Mouse (Mus musculus): Measurements from ENCODE around the gene Taf1. TPM values are rescaled to one million over a fixed set of nuclear protein-coding genes. Genes with fewer than 3 reads are reported as not detected.
A peak's percentile ranks its signal among the peaks of the same experiment; 100 is the strongest.

Gene Taf1
- polyA plus RNA-seq, 1 experiment from 2014 or later: 19.7 TPM

DNA sequence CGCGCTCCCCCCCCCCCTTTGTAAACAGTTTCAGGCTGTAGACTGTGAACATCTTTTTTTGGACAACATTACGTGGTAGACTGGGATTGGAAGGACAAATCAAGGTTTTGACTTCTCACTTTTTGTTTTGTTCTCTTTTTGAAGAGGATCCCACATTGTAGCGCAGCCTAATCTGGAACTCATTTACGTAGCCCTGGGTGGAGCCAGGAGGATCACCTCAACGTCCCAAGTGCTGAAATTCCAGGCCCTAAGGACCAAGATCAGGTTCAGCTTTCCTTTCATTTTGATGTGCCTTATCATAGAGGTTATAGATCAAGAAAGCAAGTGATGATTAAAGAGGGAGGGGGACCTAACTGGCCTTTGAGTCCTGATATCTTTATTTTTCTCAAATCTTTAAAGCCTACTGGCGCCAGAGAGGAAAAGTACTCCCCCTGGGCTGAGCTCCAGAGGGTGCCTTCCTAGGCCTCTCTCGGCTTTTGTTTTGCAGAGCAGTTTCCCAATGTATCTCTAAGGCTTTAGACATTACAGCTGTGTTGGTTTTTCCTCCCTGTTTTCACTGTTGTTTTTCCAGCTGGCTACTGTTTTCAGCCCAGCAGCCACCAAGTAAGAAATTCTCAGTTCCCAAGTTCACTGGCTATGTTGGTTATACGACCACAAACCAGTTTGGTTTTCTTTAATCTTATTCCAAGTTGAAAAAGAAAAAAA, 104.4 kb downstream of the Taf1 start:
- ATAC-seq (replicated peaks): no peak
- H3K9ac ChIP-seq: no peak overlapping the region
- no peak overlapping the region for H3K4me2 ChIP-seq
- H3K36me3 ChIP-seq (replicated peaks): no peaks in the 10 kb centered on the region
- no peak overlapping the region for H3K4me3 ChIP-seq
- no peaks in the 10 kb centered on the region for H3K9me3 ChIP-seq
- WGBS: 34% methylated on average over 9 of the region's 9 CpGs
- H3K27me3 ChIP-seq (replicated peaks): peaks cover 6% of the 10 kb centered on the region; the same call in 1 of the 2 replicates
- no peak overlapping the region for H3K27ac ChIP-seq
- no peaks in the 10 kb centered on the region for H3K4me1 ChIP-seq

DNA sequence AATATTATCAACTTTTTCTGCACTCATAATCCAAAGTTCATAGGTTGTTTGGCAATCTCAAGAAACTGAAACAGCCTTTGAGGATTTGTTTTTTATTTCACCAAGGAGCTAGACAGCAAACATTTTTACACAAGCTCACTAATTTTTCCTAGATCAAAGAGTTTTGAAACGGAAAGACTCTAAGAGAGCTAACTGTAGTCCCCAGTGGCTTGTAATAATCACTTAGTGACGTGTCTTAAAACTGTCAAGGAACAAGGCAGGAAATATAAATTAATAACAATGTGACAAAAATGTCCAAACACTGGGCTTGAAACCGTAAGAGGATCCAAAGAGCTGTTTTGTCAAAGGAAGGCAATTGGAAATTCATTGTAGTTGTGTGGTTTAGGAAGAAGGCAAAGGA, 106.3 kb downstream of the Taf1 start:
- 29% methylated on average over 3 of the region's 3 CpGs for WGBS
- H3K4me2 ChIP-seq: peak overlapping the region; percentile 46
- no peak overlapping the region for H3K9ac ChIP-seq
- no peak for ATAC-seq (replicated peaks)
- H3K27me3 ChIP-seq (replicated peaks): peaks cover 6% of the 10 kb centered on the region; the same call in 1 of the 2 replicates
- H3K36me3 ChIP-seq (replicated peaks): no peaks in the 10 kb centered on the region
- no peaks in the 10 kb centered on the region for H3K9me3 ChIP-seq
- H3K27ac ChIP-seq: peak overlapping the region; percentile 23; the same call in 1 of the 2 replicates
- peaks cover 7% of the 10 kb centered on the region for H3K4me1 ChIP-seq
- H3K4me3 ChIP-seq: peak overlapping the region; percentile 69

DNA sequence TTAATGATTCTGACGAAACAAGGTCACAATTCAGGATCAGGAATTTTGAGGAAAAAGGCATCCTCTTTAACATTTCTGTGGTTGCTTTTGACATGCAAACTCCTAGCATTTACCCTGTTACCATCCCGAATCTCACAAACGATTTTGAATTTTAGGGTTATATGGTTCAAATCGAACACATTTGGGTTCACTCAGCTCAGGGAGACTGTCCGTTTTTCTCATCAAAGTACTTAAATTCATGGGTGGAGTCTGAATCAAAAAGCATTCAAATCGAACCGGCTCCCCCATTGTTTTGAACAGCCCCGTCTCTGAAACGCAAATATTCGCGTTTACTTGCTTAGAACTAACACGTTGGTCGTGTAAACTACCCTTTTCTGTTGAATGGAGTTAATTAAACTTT, 106.8 kb downstream of the Taf1 start:
- Histone ChIP-seq H3K4me2 (peak overlapping the region; percentile 46), H3K9ac (no peak overlapping the region), H3K4me1 (peaks cover 9% of the 10 kb centered on the region), H3K27ac (peak overlapping the region; percentile 23; the same call in 1 of the 2 replicates), H3K9me3 (no peaks in the 10 kb centered on the region), H3K4me3 (peak overlapping the region; percentile 69), H3K27me3 (replicated peaks) (peaks cover 6% of the 10 kb centered on the region; the same call in 1 of the 2 replicates), H3K36me3 (replicated peaks) (no peaks in the 10 kb centered on the region)
- 0 out of 2 replicates have a peak, but pooled peaks have one; percentile 2 for ATAC-seq (replicated peaks)
- 27% methylated on average over 13 of the region's 13 CpGs for WGBS

DNA sequence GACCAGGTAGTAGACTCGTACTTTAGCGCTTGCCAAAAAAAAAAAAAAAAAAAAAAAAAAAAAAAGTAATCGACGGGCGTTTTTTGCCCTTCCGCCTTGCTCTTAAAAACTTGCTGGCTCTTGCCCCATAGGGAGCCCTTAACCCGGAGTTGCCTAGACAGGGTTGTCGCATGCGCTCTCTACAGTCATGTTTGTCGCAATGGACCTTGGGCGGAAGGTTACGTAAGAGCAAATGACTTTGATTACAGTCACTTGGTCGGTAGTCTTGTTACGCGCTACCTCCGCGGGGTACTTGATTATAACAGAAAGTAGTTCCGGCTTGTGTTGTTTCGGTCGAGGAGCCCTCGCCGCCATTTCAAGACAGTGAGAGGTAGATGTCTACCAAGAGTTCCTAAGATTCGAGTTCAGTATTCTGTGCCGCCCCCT, 107.2 kb downstream of the Taf1 start, which contains the start of gene Ogt:
Gene Ogt (plus strand): TSS at position 320 of the 426 bp plus-strand sequence.
- Histone ChIP-seq H3K27me3 (replicated peaks) (peaks cover 6% of the 10 kb centered on the region; the same call in 1 of the 2 replicates), H3K4me2 (peak within 1 kb of the TSS; percentile 54), H3K27ac (peak within 1 kb of the TSS; percentile 88), H3K9ac (peak within 1 kb of the TSS; percentile 76), H3K9me3 (no peaks in the 10 kb centered on the region), H3K36me3 (replicated peaks) (no peaks in the 10 kb centered on the region), H3K4me1 (peaks cover 9% of the 10 kb centered on the region), H3K4me3 (peak within 1 kb of the TSS; percentile 69)
- WGBS: 21% methylated on average over 24 of the region's 24 CpGs
- peak; percentile 95 for ATAC-seq (replicated peaks)

DNA sequence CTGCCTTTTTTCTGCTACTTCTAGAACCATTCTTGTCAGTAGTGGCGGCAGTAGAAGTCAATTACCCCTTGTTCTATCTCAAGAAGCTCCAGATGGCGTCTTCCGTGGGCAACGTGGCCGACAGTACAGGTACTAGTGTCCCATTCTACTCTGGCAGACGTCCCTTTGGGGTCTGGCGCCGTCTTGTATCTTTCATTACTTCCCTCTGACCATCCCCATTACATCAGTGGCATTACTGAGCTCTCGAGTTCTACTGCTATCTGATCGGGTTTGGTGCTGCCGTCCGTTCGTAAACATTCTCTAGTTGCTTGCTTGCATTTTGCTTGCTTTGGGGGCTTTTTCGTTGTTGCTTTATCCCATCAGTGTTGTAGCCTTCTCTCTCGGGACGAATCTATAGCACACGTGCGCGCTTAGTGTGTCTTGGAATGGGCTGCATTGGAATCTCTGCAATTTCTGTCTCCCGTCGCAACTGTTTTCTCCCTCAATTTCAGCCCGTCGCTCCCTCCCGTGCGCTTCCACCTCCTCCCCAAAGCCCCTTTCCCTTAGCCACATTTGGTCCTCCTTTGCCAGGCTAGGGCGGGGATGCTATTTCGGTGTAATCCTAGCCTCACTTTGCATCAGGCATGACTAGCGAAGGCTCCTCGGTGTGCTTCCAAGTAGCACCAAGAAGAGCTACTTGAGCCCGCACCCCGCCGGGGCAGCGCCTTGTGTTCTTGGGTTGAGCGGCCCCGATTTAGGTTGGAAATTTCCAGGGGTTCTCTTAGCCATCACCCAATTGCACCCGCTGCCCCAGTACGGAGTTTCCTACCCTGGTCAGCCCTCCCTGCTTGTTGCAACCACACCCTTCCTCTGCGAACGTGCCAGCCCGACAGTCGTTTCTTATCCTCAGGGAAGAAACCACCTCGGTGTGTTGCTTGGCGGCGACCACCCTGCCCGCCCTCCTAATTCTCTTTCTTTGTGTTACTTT, 107.9 kb downstream of the Taf1 start:
- no peaks in the 10 kb centered on the region for H3K9me3 ChIP-seq
- peaks cover 6% of the 10 kb centered on the region; the same call in 1 of the 2 replicates for H3K27me3 ChIP-seq (replicated peaks)
- H3K4me3 ChIP-seq: peak overlapping the region; percentile 69
- peaks cover 9% of the 10 kb centered on the region for H3K4me1 ChIP-seq
- peak overlapping the region; percentile 76 for H3K9ac ChIP-seq
- WGBS: 16% methylated on average over 45 of the region's 45 CpGs
- H3K36me3 ChIP-seq (replicated peaks): no peaks in the 10 kb centered on the region
- H3K4me2 ChIP-seq: peak overlapping the region; percentile 54
- H3K27ac ChIP-seq: peak overlapping the region; percentile 88
- peak; percentile 58 for ATAC-seq (replicated peaks)

DNA sequence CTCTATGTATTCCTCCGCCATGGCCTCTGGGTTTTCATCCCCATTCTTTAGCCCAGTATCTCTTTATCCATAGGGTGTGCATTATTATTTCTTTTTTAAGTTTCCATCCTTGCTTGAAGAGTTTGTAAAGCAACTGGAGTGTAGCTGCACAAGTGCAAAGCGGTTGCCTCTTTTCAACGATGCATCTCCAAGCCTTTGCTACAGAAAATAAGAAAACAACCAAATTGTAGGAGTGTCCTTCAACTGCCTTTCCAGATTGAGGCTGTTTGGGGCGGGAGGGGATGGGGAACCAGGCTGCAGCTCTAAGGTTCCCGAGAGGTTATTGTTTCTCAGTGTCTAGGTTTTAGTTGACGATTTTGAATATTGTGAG, 108.6 kb downstream of the Taf1 start:
- Histone ChIP-seq H3K4me1 (peaks cover 9% of the 10 kb centered on the region), H3K4me3 (peak overlapping the region; percentile 69), H3K9ac (peak overlapping the region; percentile 76; the same call in 1 of the 2 replicates), H3K4me2 (peak overlapping the region; percentile 54), H3K9me3 (no peaks in the 10 kb centered on the region), H3K27me3 (replicated peaks) (peaks cover 6% of the 10 kb centered on the region; the same call in 1 of the 2 replicates), H3K36me3 (replicated peaks) (no peaks in the 10 kb centered on the region), H3K27ac (peak overlapping the region; percentile 88)
- 19% methylated on average over 6 of the region's 6 CpGs for WGBS
- no peak for ATAC-seq (replicated peaks)

DNA sequence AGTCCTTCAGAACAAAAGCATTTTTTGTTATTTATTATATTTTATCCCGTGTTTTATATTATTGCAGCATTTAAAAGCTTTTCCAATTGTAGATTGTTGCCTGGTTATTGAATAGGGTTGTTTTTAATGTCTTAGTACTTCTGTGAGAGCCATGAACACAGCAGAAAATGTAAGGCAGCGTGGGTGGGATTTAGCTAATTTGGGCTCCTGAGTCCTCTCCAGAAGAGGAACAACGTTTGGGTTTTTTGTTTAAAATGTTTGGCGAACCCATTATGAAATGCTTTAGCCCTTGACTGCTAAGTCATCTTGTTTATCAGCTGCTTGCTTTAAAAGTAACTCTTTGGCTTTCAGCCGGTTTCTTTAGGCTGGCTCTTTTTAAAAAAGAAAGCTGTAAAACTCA, 109.6 kb downstream of the Taf1 start:
- Histone ChIP-seq H3K36me3 (replicated peaks) (no peaks in the 10 kb centered on the region), H3K27me3 (replicated peaks) (peaks cover 3% of the 10 kb centered on the region; the same call in 1 of the 2 replicates), H3K4me1 (peaks cover 9% of the 10 kb centered on the region), H3K4me2 (peak overlapping the region; percentile 54), H3K4me3 (peak overlapping the region; percentile 69), H3K9ac (peak overlapping the region; percentile 76; the same call in 1 of the 2 replicates), H3K9me3 (no peaks in the 10 kb centered on the region), H3K27ac (no peak overlapping the region)
- ATAC-seq (replicated peaks): no peak
- 22% methylated on average over 5 of the region's 5 CpGs for WGBS

DNA sequence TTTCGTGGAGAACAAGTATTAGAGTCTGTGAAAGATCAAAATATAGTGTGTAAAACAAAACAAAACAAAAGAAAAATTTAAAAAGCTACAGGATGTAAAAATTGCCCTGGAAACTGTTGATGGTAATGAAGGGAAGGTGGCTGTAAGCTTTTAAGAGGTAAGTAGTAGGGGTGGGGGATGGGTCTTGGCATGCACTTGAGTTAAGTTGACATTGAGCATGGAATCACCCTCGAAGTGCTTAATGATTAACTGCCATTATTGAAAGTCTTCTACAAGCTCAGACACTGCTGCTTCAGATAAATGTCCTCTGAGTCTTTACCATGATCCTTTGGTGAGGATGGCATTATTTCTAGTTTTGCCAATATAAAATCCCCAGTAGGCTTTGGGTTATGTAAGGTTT, 112.8 kb downstream of the Taf1 start:
- no peak for ATAC-seq (replicated peaks)

DNA sequence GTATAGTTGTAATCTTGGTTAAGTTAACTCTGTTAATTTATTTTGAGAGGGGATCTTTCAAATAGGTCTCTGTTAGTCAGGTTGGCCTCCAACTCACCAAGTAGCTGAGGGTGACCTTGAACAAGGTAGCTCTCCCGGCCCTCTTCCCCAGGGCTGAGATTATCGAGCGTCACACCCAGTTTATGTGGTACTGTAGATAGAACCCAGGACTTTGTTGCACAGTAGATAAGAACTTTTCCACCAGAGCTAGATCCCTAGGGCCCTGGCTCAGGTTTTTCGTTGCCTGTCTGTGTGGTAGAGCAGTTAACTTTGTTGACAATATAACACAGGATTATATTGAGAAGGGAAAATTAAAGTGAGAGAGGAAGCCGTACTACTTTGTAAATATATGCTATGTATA, 114.1 kb downstream of the Taf1 start:
- no peak overlapping the region for H3K9ac ChIP-seq
- WGBS: 86% methylated on average over 5 of the region's 5 CpGs
- ATAC-seq (replicated peaks): no peak
- H3K4me2 ChIP-seq: no peak overlapping the region
- no peak overlapping the region for H3K27ac ChIP-seq
- no peaks in the 10 kb centered on the region for H3K36me3 ChIP-seq (replicated peaks)
- H3K27me3 ChIP-seq (replicated peaks): no peaks in the 10 kb centered on the region
- no peak overlapping the region for H3K4me3 ChIP-seq
- peaks cover 14% of the 10 kb centered on the region for H3K4me1 ChIP-seq
- H3K9me3 ChIP-seq: no peaks in the 10 kb centered on the region

More for the DNA sequence above, 112.8 kb downstream of the Taf1 start:
- Histone ChIP-seq H3K27ac (no peak overlapping the region), H3K4me2 (no peak overlapping the region), H3K9me3 (no peaks in the 10 kb centered on the region), H3K9ac (no peak overlapping the region), H3K4me3 (no peak overlapping the region), H3K27me3 (replicated peaks) (no peaks in the 10 kb centered on the region), H3K4me1 (peaks cover 14% of the 10 kb centered on the region), H3K36me3 (replicated peaks) (no peaks in the 10 kb centered on the region)
- WGBS: 67% methylated on average over 2 of the region's 2 CpGs

Other genes starting within 250 kb of the Taf1 start
- 89.5 and 90.3 TPM in 2 replicates for gene Nlgn3, start 233.6 kb upstream of the Taf1 start, polyA plus RNA-seq (2015; fragmentation: Nextera tagmentation; extraction: Ambion mirVana)
- gene Gjb1, start 156.4 kb upstream of the Taf1 start, polyA plus RNA-seq (2015; fragmentation: Nextera tagmentation; extraction: Ambion mirVana): 1.0 and 1.1 TPM in 2 replicates
- 94.3 and 102 TPM in 2 replicates for gene Zmym3, start 111.9 kb upstream of the Taf1 start, polyA plus RNA-seq (2015; fragmentation: Nextera tagmentation; extraction: Ambion mirVana)
- gene Nono, start 103.4 kb upstream of the Taf1 start, polyA plus RNA-seq (2015; fragmentation: Nextera tagmentation; extraction: Ambion mirVana): 335 and 336 TPM in 2 replicates
- gene Itgb1bp2, start 83.6 kb upstream of the Taf1 start, polyA plus RNA-seq (2015; fragmentation: Nextera tagmentation; extraction: Ambion mirVana): 1.5 and 1.6 TPM in 2 replicates
- gene Ogt, start 107.3 kb downstream of the Taf1 start, polyA plus RNA-seq (2015; fragmentation: Nextera tagmentation; extraction: Ambion mirVana): 203 and 222 TPM in 2 replicates
- gene Cxcr3, start 201.5 kb downstream of the Taf1 start, polyA plus RNA-seq (2015; fragmentation: Nextera tagmentation; extraction: Ambion mirVana): 0.25 and 0.57 TPM in 2 replicates

All from midbrain, embryonic 15.5 days (tissue).